Mouse (Mus musculus) olfactory bulb, adult 2 months (tissue): Measurements from ENCODE around the gene Lrrc51.
A peak's percentile ranks its signal among the peaks of the same experiment; 100 is the strongest.

Source experiments
- CTCF ChIP-seq: fragments of 200-500 bp; IDR thresholded peaks from 2 replicates; pipeline ENCODE4 v1.5.1; 2012; ENCODE audit warnings: low read depth, mild to moderate bottlenecking, low read length, moderate library complexity; ENCODE audit not compliant: insufficient read depth
- POLR2A ChIP-seq: fragments of 200-500 bp; IDR thresholded peaks from 2 replicates; pipeline ENCODE4 v1.6.1; 2012; ENCODE audit warnings: mild to moderate bottlenecking, low read depth, low read length, moderate library complexity; ENCODE audit not compliant: insufficient read depth

- TF ChIP-seq CTCF (no peak), POLR2A (peak; percentile 50; the same call in 1 of the 2 replicates)
Observed at GRCm38 (mm10) chr7:101896104-101897066, 37.3 kb downstream of the Lrrc51 start.
